Mouse (Mus musculus): Measurements from ENCODE around the gene Car10. TPM values are rescaled to one million over a fixed set of nuclear protein-coding genes. Genes with fewer than 3 reads are reported as not detected.

Car10 gene
- polyA plus RNA-seq, 1 experiment from 2014 or later = 0.14 TPM

DNA sequence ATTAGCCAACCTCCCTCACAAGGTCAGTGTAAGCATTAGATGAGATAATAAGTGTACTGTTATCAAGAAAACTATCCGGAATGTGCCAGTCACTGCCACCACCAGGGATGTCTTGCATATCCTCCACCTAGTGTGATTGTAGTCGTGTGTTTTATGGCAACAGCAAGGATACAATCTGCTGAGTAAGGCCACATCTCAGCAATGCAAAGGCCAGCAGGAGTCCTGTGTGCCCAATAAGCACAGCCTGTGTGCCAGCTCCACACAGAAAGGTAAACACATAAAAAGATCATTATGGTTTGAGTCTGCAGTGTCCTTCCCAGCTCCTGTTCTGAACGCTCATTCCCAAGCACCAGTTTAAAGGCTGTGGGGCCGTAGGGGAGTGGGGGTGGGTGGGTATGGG, 386.8 kb downstream of the Car10 start:
- H3K4me2 ChIP-seq (replicated peaks) = no peak overlapping the region
- H3K9ac ChIP-seq = no peak overlapping the region
- no peaks in the 10 kb centered on the region for H3K4me1 ChIP-seq (replicated peaks)
- no peak for ATAC-seq
- no peaks in the 10 kb centered on the region for H3K36me3 ChIP-seq
- no peak overlapping the region for H3K27ac ChIP-seq
- H3K4me3 ChIP-seq (replicated peaks) = no peak overlapping the region
- no peaks in the 10 kb centered on the region for H3K27me3 ChIP-seq (replicated peaks)
- no peaks in the 10 kb centered on the region for H3K9me3 ChIP-seq
- 62% methylated on average over 4 of the region's 4 CpGs for WGBS

DNA sequence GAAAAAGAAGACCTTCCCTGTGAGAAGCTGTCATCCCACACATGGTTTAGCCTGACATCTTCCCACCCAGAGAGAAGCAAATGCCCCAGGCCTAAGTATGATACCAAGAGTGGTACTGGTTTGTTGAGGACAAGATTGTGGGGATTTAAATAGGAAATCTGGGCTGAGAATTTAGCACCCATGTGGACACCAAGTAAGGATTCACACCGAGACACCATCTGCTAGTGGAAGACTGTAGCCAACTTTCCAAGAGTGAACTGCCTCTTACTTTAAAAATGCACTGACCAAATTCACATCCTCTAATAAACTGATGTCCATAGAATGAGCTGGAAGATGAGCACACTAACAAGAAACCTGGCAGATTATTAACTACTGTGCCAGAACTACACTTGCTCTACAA, 389.2 kb downstream of the Car10 start:
- H3K4me3 ChIP-seq (replicated peaks) = no peak overlapping the region
- H3K4me1 ChIP-seq (replicated peaks) = no peaks in the 10 kb centered on the region
- 78% methylated on average over 1 of the region's 1 CpGs for WGBS
- H3K36me3 ChIP-seq = no peaks in the 10 kb centered on the region
- ATAC-seq = no peak
- H3K27ac ChIP-seq = no peak overlapping the region
- H3K27me3 ChIP-seq (replicated peaks) = no peaks in the 10 kb centered on the region
- no peak overlapping the region for H3K4me2 ChIP-seq (replicated peaks)
- H3K9ac ChIP-seq = no peak overlapping the region
- no peaks in the 10 kb centered on the region for H3K9me3 ChIP-seq

- 83% methylated on average over 3 of the region's 3 CpGs for WGBS
- Histone ChIP-seq H3K4me3 (replicated peaks) (no peak overlapping the region), H3K9ac (no peak overlapping the region), H3K36me3 (no peaks in the 10 kb centered on the region), H3K27ac (no peak overlapping the region), H3K4me1 (replicated peaks) (no peaks in the 10 kb centered on the region), H3K4me2 (replicated peaks) (no peak overlapping the region), H3K9me3 (no peaks in the 10 kb centered on the region), H3K27me3 (replicated peaks) (no peaks in the 10 kb centered on the region)
- no peak for ATAC-seq
These were observed 390.2 kb downstream of the Car10 start for GRCm38 (mm10) chr11:93487913-93488604.

GRCm38 (mm10) chr11:93490211-93490820, 392.5 kb downstream of the Car10 start:
- Histone ChIP-seq H3K9ac (no peak overlapping the region), H3K27me3 (replicated peaks) (no peaks in the 10 kb centered on the region), H3K36me3 (no peaks in the 10 kb centered on the region), H3K27ac (no peak overlapping the region), H3K4me3 (replicated peaks) (no peak overlapping the region), H3K4me2 (replicated peaks) (no peak overlapping the region), H3K9me3 (no peaks in the 10 kb centered on the region), H3K4me1 (replicated peaks) (no peaks in the 10 kb centered on the region)
- 81% methylated on average over 11 of the region's 11 CpGs for WGBS
- no peak for ATAC-seq

DNA sequence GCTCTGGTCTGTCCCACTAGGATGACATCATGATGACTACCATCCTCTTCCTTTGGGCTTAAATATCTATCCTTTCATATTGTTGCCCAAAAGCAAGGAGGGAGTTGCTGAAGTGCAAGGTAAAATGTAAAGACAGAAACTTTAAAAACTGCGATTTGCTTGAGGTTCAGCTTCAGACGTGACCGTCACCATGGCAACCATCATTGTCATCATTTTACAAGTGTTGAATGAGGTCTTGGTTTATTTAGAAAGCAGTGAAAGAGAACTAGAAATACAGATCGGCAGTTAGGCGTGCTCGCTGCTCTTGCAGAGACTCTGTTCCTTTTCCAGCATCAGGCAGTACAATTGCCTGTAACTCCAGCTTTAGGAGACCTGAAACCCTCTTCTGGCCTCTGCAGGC, 400.1 kb downstream of the Car10 start:
- Histone ChIP-seq H3K4me2 (replicated peaks) (no peak overlapping the region), H3K27ac (no peak overlapping the region), H3K4me3 (replicated peaks) (no peak overlapping the region), H3K27me3 (replicated peaks) (no peaks in the 10 kb centered on the region), H3K9me3 (no peaks in the 10 kb centered on the region), H3K9ac (no peak overlapping the region), H3K4me1 (replicated peaks) (no peaks in the 10 kb centered on the region), H3K36me3 (no peaks in the 10 kb centered on the region)
- 76% methylated on average over 6 of the region's 6 CpGs for WGBS
- no peak for ATAC-seq

- no peaks in the 10 kb centered on the region for H3K9me3 ChIP-seq
- H3K4me1 ChIP-seq (replicated peaks) = no peaks in the 10 kb centered on the region
- H3K27me3 ChIP-seq (replicated peaks) = no peaks in the 10 kb centered on the region
- H3K4me3 ChIP-seq (replicated peaks) = no peak overlapping the region
- no peak overlapping the region for H3K4me2 ChIP-seq (replicated peaks)
- no peak overlapping the region for H3K27ac ChIP-seq
- ATAC-seq = peak; percentile 55; the same call in 1 of the 2 replicates
- WGBS = 24% methylated on average over 4 of the region's 4 CpGs
- H3K9ac ChIP-seq = no peak overlapping the region
- no peaks in the 10 kb centered on the region for H3K36me3 ChIP-seq
These were observed 402.6 kb downstream of the Car10 start for GRCm38 (mm10) chr11:93500442-93500841.

- Histone ChIP-seq H3K27me3 (replicated peaks) (no peaks in the 10 kb centered on the region), H3K9me3 (no peaks in the 10 kb centered on the region), H3K4me1 (replicated peaks) (no peaks in the 10 kb centered on the region), H3K4me2 (replicated peaks) (no peak overlapping the region), H3K27ac (no peak overlapping the region), H3K36me3 (no peaks in the 10 kb centered on the region), H3K4me3 (replicated peaks) (no peak overlapping the region), H3K9ac (no peak overlapping the region)
- ATAC-seq = no peak
- 78% methylated on average over 5 of the region's 5 CpGs for WGBS
These were observed 403.8 kb downstream of the Car10 start for GRCm38 (mm10) chr11:93501671-93502070.

DNA sequence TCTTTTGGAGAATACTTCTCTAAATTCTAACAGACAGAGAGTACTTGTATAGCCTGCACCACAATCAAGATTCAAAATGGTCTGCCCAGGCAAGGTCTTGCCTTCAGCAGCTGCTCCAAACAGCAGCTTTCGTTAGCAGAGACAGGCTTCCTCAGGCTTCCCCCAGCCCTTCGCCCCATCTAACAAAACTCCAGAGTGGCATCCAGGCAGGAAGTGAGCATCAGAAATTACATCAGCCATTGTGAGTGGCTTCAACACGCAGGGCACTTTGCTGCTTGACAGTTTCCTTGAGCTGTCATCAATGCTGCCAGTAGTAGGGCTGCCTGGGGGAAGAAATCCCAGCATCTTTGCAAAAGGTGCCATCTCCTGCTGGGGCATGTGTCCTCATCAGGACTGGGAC, 405.0 kb downstream of the Car10 start:
- H3K27ac ChIP-seq = no peak overlapping the region
- no peaks in the 10 kb centered on the region for H3K36me3 ChIP-seq
- H3K4me3 ChIP-seq (replicated peaks) = no peak overlapping the region
- H3K27me3 ChIP-seq (replicated peaks) = no peaks in the 10 kb centered on the region
- no peak overlapping the region for H3K9ac ChIP-seq
- H3K9me3 ChIP-seq = no peaks in the 10 kb centered on the region
- WGBS = 63% methylated on average over 3 of the region's 3 CpGs
- ATAC-seq = no peak
- no peaks in the 10 kb centered on the region for H3K4me1 ChIP-seq (replicated peaks)
- H3K4me2 ChIP-seq (replicated peaks) = no peak overlapping the region

DNA sequence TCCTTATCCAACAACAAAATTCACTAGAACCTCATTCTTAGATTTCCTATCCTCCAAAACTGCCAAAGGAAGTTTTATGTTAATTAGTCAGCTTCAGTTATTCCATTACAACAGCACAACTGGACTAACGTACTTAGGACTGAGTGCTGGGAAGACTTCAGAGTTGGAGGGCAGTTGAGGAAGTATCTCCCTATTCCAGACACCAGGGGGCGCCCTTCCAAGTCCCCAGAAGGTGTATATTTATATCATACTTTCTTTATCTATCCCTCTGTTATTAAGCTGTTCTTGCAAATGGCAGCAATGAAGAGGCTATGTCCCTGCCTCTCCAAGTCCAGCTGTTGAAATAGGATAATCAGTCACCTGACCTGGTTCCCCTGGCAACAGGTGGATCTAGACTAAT, 405.6 kb downstream of the Car10 start:
- no peak overlapping the region for H3K9ac ChIP-seq
- 31% methylated on average over 2 of the region's 2 CpGs for WGBS
- no peaks in the 10 kb centered on the region for H3K27me3 ChIP-seq (replicated peaks)
- no peak overlapping the region for H3K4me2 ChIP-seq (replicated peaks)
- ATAC-seq = no peak
- no peaks in the 10 kb centered on the region for H3K4me1 ChIP-seq (replicated peaks)
- no peak overlapping the region for H3K27ac ChIP-seq
- H3K4me3 ChIP-seq (replicated peaks) = no peak overlapping the region
- no peaks in the 10 kb centered on the region for H3K9me3 ChIP-seq
- no peaks in the 10 kb centered on the region for H3K36me3 ChIP-seq

DNA sequence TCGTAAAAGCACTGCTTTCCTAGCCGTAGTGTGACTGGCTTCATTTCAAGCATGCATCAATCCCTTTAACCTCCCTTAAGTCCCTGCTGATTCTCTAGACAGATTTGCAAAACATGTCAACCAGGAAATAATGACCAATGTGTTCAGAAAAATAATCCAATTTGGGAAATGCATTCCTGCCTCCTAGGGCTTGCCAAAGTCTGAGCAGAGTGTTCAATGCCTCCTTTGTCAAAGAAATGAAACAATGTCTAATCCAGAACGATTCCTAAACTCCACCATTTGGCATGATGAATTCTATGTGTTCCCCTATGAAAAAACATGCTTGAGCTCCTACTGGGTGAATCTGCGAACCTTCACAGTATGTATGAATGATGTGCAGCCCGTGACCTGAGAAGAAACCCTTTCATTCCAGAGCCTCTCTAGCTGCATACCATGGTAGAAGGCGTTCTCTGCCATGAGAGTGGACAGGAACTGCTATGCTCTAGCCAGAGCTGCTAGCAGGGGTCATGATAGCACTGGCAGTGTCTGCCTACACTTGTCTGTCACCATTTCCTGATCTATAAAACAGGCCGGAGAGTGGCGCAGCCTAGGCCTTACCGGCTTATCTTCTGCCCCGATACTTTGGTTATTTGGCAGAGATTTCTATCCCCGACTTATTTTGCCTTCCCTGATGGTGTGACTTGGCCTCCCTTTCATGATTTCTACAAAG, 411.9 kb downstream of the Car10 start:
- Histone ChIP-seq H3K4me1 (replicated peaks) (no peaks in the 10 kb centered on the region), H3K4me2 (replicated peaks) (no peak overlapping the region), H3K4me3 (replicated peaks) (no peak overlapping the region), H3K27me3 (replicated peaks) (no peaks in the 10 kb centered on the region), H3K27ac (no peak overlapping the region), H3K36me3 (no peaks in the 10 kb centered on the region), H3K9ac (no peak overlapping the region), H3K9me3 (no peaks in the 10 kb centered on the region)
- ATAC-seq = no peak
- WGBS = 56% methylated on average over 11 of the region's 11 CpGs

DNA sequence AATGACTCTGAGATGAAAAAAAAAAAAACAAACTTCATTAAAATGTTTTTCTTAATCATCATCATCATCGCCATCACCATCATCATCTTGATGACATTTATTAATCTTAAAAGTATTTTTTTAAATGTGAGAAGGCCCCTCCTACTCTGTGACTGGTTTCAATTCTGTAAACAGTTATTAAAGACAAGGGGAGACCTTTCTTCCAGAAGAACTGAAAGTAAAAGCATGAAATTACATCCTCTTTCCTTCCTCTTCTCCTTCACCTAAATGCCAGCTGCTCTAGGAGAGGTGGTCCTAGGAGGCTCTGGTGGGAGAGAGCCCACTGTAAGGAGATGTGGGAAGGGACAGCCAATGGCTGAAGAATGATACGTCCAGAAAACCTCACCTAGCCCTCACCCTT, 415.0 kb downstream of the Car10 start:
- H3K27ac ChIP-seq = no peak overlapping the region
- no peaks in the 10 kb centered on the region for H3K27me3 ChIP-seq (replicated peaks)
- H3K4me3 ChIP-seq (replicated peaks) = no peak overlapping the region
- H3K9me3 ChIP-seq = no peaks in the 10 kb centered on the region
- WGBS = 83% methylated on average over 2 of the region's 2 CpGs
- no peaks in the 10 kb centered on the region for H3K36me3 ChIP-seq
- H3K4me2 ChIP-seq (replicated peaks) = no peak overlapping the region
- H3K9ac ChIP-seq = no peak overlapping the region
- H3K4me1 ChIP-seq (replicated peaks) = no peaks in the 10 kb centered on the region
- no peak for ATAC-seq

- Histone ChIP-seq H3K4me1 (replicated peaks) (no peaks in the 10 kb centered on the region), H3K36me3 (no peaks in the 10 kb centered on the region), H3K9me3 (no peaks in the 10 kb centered on the region), H3K4me2 (replicated peaks) (no peak overlapping the region), H3K27ac (no peak overlapping the region), H3K27me3 (replicated peaks) (no peaks in the 10 kb centered on the region), H3K4me3 (replicated peaks) (no peak overlapping the region), H3K9ac (no peak overlapping the region)
- 31% methylated on average over 2 of the region's 2 CpGs for WGBS
- no peak for ATAC-seq
These were observed 416.6 kb downstream of the Car10 start for GRCm38 (mm10) chr11:93514396-93514795.

- WGBS = 87% methylated on average over 6 of the region's 6 CpGs
- no peaks in the 10 kb centered on the region for H3K36me3 ChIP-seq
- no peak for ATAC-seq
- no peak overlapping the region for H3K4me3 ChIP-seq (replicated peaks)
- no peaks in the 10 kb centered on the region for H3K27me3 ChIP-seq (replicated peaks)
- no peaks in the 10 kb centered on the region for H3K4me1 ChIP-seq (replicated peaks)
- H3K27ac ChIP-seq = no peak overlapping the region
- no peak overlapping the region for H3K9ac ChIP-seq
- no peaks in the 10 kb centered on the region for H3K9me3 ChIP-seq
- H3K4me2 ChIP-seq (replicated peaks) = no peak overlapping the region
These were observed 417.7 kb downstream of the Car10 start for GRCm38 (mm10) chr11:93515566-93515965.
